Mouse (Mus musculus): ENCODE results near the gene Pigr.

Pigr gene

DNA sequence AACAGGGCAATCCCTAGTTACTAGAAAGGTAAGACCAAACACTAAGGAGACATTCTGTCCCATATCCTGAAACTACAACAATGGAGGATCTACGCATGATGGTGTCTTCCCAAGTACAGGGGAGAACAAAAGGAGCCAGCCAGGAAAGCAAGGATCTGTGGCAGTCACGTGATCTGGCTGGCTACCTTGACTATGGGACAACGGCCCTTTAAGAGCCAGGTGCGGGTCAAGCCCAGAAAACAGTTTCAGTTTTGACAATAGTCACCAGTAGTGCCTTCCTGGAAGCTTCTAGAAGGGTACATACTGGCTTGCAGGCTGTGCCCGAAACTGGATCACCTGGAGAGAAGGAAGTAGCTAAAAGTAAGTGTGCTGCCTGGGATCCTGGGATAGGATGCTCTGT is at the start of gene Pigr:
Gene Pigr, plus strand, starts transcription at position 237 of the 400 bp plus-strand sequence.
- peak in 1 of 2 experiments; percentile 60 for DNase-seq

DNA sequence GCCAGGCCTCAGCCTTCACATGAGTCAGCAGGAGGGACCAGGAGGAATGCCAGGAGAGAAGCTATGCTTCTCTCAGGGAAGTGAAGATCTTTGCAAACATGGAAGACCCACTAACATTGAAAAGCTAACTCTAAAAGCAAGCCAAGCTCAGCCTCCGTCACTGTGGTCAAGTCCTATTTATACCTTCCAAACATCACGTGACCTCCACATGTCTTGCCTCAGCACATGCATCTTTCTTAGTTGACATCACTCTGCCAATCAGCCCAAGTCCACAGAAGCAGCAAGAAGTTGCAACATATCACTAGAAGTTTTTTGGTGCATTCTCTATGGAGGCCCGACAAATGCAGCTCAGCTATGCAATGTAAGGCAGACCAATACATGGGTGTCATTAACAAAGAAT is 46.6 kb upstream of the Pigr start:
- no peak for DNase-seq

DNA sequence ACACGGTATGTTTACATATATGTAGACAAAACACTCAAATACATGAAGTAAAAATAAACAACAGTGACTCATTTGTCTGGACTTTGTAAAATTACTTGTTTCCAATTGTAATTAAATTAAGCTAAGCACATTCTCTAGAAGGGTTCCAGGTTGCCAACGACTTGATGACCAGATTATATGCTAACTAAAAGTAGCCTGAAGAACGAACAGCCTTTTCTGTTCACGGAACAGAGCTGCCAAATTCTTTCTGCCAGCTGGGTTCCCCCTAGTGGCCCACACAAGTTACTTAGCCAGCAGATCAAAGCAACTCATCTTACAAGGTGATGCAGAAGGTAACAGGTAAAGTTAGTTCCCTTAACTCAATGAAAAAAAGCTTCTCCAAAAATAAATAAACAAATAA is 42.4 kb upstream of the Pigr start:
- DNase-seq: peak; percentile 53 to 61

DNA sequence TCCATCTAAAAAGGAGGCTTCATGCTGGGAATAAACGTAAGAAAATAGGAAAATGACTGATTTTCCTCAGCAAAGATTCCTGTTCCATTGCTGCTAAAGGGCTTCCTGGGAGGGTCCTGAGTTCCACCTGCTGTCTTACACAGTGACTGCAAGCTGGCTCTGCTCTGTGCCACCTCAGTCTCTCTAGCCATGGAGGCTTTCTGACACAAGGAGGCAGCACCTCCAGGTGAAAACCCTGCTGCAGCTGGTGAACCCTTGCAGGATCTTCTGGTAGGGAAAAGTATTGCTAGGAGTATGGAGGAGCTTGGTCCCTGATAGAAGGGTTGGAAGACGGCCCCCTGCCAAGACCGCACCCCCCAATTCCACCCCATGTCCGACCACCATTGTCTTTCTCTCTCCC is 39.5 kb upstream of the Pigr start:
- peak; percentile 37 to 62 for DNase-seq

DNA sequence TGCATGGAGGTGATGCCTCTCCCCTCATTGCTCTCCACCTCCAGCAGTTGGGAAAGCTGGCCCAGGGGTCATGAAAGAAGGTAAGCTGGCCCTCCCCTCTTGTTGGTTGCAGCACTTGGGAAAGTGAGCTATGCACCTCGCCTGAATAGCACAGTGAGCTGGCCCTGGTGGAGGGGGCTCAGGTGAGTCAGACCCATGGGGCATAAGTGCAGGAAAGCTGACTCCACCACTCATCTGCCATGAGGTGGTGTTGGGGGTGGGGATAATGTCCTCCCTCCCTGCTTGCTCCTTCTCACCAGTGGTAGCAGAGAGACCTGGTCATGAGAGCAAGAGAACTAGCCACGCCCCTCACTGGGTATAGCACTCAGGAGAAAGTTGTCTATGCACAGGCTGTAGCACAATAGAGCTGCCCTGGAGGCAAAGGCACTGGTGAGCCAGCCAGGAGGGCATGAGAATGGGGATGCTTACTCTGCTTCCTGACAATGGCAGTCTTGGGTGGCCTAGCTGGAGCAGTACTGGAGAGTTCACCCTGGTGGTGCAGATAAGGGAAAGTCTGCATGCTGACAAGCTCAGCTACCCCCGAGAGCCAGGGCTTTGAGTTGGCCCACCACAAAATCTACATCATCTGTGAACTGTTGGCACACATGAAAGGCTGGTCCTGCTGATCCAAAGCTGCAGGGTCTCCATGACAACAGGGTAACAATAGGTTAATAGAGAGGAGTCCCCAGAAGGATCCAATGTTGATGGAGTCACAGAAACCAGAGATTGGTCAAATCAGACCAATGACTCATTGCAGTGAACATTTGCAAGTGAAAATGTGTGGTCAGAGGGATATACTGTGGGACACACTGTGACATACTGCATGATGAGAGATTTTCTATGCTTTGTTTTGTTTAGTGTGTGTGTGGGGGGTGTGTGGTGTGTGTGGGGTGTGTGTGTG is 36.7 kb upstream of the Pigr start:
- DNase-seq: no peak

- DNase-seq: no peak
Measured at GRCm38 (mm10) chr1:130795331-130795730, 31.2 kb upstream of the Pigr start.

DNA sequence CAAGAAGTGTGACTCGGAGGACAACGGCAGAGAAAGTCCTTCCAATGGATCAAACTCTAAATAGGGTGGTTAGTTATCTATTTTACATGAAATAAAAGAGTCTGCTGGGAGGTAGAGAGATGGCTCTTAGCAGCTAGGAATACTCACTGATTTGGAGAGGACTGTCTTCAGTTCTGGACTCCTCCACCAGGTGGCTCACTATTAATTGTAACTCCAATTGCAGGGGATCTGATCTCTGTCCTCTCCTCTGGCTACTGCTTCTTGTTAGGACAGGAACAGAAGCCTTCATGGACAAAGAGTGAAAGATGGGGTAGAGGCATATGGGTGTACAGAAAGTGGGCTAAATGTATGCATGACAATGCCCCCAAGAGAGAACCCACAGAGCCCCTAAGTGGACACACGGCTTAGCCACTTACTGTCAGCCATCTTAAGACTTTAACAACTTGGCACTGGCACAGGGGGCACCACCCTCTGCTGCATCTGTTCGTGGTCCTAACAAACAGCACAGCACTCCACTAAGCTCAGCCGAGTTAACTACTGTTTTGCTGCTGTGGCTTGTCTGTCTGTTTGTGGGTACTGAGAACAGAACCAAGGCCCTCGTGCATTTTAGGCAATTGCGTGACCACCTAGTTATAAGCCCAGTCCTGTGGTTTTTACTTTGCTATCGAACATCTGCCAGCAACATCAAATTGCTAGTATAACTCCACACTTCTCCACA is 29.4 kb upstream of the Pigr start:
- peak; percentile 80 to 91 for DNase-seq

DNA sequence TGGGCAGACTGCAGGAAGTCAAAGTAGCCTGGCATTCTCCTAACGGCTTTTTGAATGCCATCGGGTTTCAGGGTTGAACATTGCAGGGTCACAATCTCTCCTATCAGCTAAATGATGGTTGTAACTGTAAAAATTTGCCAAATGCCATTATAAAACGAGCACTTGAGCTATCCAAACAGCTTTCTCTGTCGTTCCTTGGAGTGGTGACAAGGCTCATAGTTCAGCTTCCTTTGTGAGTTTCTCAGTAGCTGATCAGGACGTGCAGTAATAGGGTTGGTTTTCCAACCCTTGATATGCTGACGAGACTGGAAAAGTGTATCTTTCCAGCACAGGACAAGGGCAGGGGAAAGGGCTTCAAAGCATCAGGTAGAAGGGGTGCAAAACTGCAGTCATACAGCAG is 28.4 kb upstream of the Pigr start:
- peak; percentile 38 to 67 for DNase-seq

DNA sequence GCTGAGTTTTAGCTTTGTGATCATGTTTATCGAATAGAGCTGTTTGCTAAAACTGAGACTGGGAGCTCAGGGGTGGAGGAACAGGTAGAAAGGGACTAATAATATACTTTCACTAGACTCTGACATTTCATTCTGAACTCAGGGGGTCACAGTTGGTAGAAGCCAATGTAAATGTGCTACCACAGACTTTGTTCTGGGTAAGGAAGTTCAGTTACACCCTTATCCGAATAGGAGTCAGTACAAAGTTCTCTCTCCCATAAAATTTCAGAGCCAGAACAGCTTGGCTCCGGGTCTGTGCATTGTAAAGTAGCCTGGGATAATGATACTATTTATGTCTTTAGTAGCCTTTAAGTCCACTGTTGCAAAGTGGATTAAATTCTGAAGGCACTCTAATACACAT is 27.9 kb upstream of the Pigr start:
- DNase-seq: peak in 1 of 2 experiments; percentile 43

- DNase-seq: no peak
Measured at GRCm38 (mm10) chr1:130799399-130799798, 27.1 kb upstream of the Pigr start.

GRCm38 (mm10) chr1:130800602-130801001 is 25.9 kb upstream of the Pigr start, which contains the start of gene Fcamr:
TSS of gene Fcamr (plus strand) at chr1:130800902.
- DNase-seq: no peak

- no peak for DNase-seq
Measured at GRCm38 (mm10) chr1:130801511-130801910, 25.0 kb upstream of the Pigr start.

DNA sequence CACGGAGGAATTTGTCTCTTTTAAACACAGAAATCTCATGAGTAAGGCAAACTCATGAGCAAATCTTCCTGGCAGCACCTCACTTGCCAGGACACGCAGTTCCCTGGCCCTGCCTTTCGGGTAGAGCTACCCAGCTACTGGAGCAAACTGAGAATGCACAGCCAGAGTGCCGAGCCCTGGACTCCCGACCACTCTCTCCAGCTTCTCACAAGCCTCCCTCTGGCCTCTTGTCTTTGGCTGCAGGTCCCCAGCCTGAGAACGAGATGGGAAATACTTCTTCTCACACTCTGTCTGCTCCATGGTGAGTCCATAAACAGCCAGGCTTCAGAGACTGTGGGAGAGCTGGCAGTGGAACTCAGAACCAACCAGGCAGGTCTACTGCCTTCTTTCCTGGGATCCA is 23.5 kb upstream of the Pigr start:
- peak; percentile 42 to 63 for DNase-seq

GRCm38 (mm10) chr1:130804279-130804678 is 22.2 kb upstream of the Pigr start:
- no peak for DNase-seq

- no peak for DNase-seq
Measured at GRCm38 (mm10) chr1:130810906-130811305, 15.6 kb upstream of the Pigr start.

DNA sequence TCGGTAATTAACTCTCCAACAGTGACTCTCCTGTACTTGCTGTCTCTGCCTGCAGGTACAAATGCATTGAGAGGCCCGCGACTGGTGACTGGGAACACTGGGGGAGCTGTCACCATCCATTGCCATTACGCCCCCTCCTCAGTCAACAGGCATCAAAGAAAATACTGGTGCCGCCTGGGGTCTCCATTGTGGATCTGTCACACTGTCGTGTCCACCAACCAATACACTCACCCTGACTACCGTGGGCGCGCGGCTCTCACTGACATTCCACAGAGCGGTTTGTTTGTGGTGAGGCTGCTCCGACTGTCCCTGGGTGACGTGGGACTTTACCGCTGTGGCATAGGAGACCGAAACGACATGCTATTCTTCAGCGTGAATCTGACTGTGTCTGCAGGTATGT is 15.2 kb upstream of the Pigr start:
- no peak for DNase-seq

DNA sequence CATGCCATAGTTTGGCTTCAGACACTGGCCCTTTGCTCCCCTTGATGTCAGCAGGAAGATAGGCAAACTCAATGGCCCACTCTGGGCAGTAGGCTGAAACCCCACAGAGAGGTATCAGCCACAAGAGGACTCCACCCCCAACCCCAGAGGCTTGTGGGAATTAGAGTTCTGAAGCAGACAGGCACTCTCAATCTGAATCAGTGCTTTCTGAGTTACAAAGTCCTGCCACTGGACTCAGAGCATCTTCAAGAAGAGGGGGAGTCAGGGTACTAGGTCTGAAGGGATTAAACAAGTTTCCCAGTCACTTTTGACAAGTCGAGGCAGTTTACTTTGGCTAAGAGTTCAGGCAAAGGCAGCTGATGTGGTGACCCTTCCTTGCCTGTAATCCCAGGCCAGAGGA is 6.7 kb upstream of the Pigr start:
- peak; percentile 50 to 61 for DNase-seq

DNA sequence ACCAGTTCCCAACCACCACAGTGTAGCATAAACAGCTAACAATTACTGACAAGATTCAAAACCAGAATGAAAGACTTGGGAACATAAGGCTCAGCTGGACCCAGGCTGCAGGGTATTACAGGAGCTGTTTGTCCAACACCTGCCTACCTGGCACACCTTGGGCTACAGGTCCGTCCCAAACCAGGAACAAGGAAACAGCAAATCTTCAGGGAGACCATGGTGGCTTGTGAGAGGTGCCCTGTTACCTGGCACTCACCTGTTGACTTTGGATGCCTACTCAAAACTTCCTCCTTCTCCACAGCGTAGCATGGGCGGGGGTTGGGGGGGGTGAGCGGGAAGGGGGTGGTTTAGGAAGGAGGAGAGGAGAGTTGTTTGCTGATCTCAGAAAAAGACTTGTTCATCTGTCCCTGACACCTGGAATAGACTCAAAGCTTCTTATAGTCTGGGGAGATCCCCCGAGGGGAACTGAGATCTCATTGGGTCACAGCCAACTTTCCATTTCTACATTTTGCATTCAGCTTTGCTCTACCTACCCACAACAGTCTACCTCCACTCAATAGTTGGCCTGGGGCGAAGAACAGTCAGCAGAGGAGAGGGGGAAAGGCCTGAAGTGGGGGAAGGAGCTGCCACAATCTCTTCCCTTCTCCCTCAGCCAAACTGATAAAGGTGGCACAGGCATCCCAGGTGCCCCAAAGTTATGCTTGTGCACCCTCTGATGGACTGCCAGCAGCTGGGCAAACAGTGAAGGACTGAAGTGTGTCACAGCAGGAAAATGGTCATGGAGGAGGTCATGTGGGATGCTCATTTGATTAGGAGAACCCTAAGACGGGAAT is 6.0 kb upstream of the Pigr start:
- DNase-seq: peak in 1 of 2 experiments; percentile 51

GRCm38 (mm10) chr1:130821149-130821471 is 5.4 kb upstream of the Pigr start:
- no peak for DNase-seq

- peak; percentile 52 to 90 for DNase-seq
Measured at GRCm38 (mm10) chr1:130821911-130822625, 4.4 kb upstream of the Pigr start.

DNA sequence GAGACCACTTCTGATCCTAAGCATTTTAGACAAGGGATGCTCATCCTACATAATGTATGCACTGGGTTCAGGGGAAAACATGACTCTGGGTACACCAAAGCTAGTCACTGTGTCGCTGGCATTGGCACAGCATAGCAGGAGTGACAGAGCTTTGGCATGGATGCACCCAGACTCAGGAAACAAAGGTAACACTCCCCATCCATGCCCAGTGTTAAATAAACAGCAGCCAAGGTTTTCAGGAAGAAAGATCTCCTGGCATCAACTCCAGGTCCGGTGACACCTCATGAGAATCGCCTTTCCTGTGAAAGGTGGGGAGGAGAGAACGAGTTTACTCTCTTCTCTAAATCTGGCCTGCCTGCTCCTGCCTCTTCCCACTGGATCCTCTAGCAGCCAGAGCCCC is 2.2 kb downstream of the Pigr start:
- DNase-seq: peak in 1 of 2 experiments; percentile 60
